Mouse (Mus musculus): Measurements from ENCODE around the gene Abi1.

DNA sequence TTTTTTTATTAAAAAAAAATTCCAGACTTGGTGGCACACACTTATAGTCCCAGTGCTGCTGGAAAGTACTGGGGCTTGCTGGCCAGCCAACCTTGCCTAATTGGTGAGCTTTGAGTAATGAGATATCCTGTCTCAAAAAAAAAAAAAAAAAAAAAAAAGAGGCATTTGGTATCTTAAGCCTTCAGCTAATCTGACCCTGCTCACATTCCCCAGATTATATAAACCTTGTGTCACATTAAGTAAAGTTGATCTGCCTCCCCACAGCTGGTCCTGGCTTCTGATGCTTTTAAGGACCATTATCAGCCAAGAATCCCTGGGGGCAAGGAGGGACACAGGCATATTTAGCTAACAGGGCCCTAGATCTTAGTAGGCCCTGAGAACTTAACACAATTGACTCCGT lies 5.7 kb upstream of the Abi1 start:
- TF ChIP-seq CTCF (IDR thresholded peaks at IDR 0.05; ENCODE audit: control insufficient read depth, insufficient read depth, insufficient read length) (no peak), USF1 (IDR thresholded peaks at IDR 0.05; ENCODE audit: low read depth) (no peak), CEBPB (IDR thresholded peaks at IDR 0.05; ENCODE audit: low read depth) (no peak), MYOG (IDR thresholded peaks at IDR 0.05; ENCODE audit: control insufficient read depth, extremely low read depth, insufficient read length) (no peak), MAX (IDR thresholded peaks at IDR 0.05) (no peak)

Data from C2C12 (cell line).